Mouse (Mus musculus) limb, embryonic 11.5 days (tissue): ENCODE results near the gene Micu1. TPM values are rescaled to one million over a fixed set of nuclear protein-coding genes. Genes with fewer than 3 reads are reported as not detected.

Experiments
- ATAC-seq: fragments of 200-750 bp; cut with Nextera tagmentation; 2 replicates; pipeline ENCODE4 v1.8.0; 2017; ENCODE audit warnings: low read depth; ENCODE audit not compliant: insufficient number of reproducible peaks, low FRiP score, low TSS enrichment
- DNase-seq: peaks from one replicate; pipeline ENCODE4 v3.0.0-alpha.2; 2015; ENCODE audit warnings: low spot score
- H3K27ac ChIP-seq: fragments of 300-500 bp; sonication (generic); replicated peaks from 2 replicates; pipeline ENCODE4 v1.5.1; 2014; ENCODE audit warnings: low read depth, mild to moderate bottlenecking, low read length
- H3K27me3 ChIP-seq: fragments of 300-500 bp; sonication (generic); 2 replicates; pipeline ENCODE4 v1.6.1; 2014; ENCODE audit warnings: mild to moderate bottlenecking, low read length, mixed read lengths; ENCODE audit not compliant: control insufficient read depth, insufficient read depth
- H3K36me3 ChIP-seq: fragments of 300-500 bp; sonication (generic); 2 replicates; pipeline ENCODE4 v1.6.1; 2014; ENCODE audit warnings: mild to moderate bottlenecking, low read length, moderate library complexity, mixed read lengths; ENCODE audit not compliant: control insufficient read depth, insufficient read depth
- H3K4me1 ChIP-seq: fragments of 300-500 bp; sonication (generic); 2 replicates; pipeline ENCODE4 v1.6.1; 2014; ENCODE audit warnings: low read length, mixed read lengths; ENCODE audit not compliant: control insufficient read depth, insufficient read depth
- H3K4me2 ChIP-seq: fragments of 300-500 bp; sonication (generic); 2 replicates; pipeline ENCODE4 v1.6.1; 2014; ENCODE audit warnings: low read depth, mild to moderate bottlenecking, moderate library complexity; ENCODE audit not compliant: severe bottlenecking
- H3K4me3 ChIP-seq: fragments of 300-500 bp; sonication (generic); 2 replicates; pipeline ENCODE4 v1.5.1; 2014; ENCODE audit warnings: low read depth, low read length
- H3K9ac ChIP-seq: fragments of 300-500 bp; sonication (generic); 2 replicates; pipeline ENCODE4 v1.6.1; 2014; ENCODE audit warnings: mild to moderate bottlenecking, low read length
- H3K9me3 ChIP-seq: fragments of 300-500 bp; sonication (generic); 2 replicates; pipeline ENCODE4 v1.6.1; 2016; ENCODE audit warnings: low read length; ENCODE audit not compliant: control insufficient read depth
- WGBS: fragments of 180-500 bp; shearing (Covaris S2); extraction: QIAGEN DNeasy Blood & Tissue Kit; methylation state at CpG from one replicate; pipeline ENCODE4 v1.1.7; 2014; 5-methylcytosine and 5-hydroxymethylcytosine counted together
- polyA plus RNA-seq: library from polyadenylated mRNA; unstranded; fragments of >200 nt; fragmentation: Nextera tagmentation; extraction: Ambion mirVana; gene quantifications from 2 replicates; pipeline ENCODE4 v1.2.1, GENCODE M21; 2014

The Micu1 gene
- polyA plus RNA-seq, 1 experiment from 2014 or later, result 50.4 TPM

GRCm38 (mm10) chr10:59784731-59785685 lies 82.7 kb downstream of the Micu1 start:
- no peak overlapping the region for H3K4me3 ChIP-seq
- ATAC-seq (no peak), DNase-seq (peak; percentile 28)
- H3K27me3 ChIP-seq, result no peaks in the 10 kb centered on the region
- no peaks in the 10 kb centered on the region; the same call in 1 of the 2 replicates for H3K36me3 ChIP-seq
- no peaks in the 10 kb centered on the region for H3K9me3 ChIP-seq
- no peak overlapping the region for H3K27ac ChIP-seq
- WGBS, result 45% methylated on average over 18 of the region's 18 CpGs
- peaks cover 10% of the 10 kb centered on the region for H3K4me1 ChIP-seq
- H3K9ac ChIP-seq, result no peak overlapping the region
- no peak overlapping the region for H3K4me2 ChIP-seq

DNA sequence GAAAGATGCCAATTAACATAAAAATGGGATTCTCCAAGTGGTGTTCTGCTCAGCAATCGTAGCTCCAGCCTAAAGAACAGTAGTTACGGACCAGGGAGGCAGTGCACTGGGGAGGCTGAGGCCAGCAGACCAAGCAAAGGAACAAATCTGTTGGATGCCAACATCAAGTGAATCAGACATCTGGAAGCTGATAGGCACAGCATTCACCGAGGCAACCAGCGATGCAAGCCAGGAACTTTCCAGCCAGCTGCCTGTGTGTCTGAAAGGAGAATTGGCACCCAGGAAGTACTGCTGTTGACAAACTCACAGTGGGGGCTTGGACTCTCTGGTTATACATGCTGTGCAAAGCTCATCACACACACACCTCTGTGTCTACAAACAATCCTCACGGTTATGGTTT lies 84.0 kb downstream of the Micu1 start:
- no peak overlapping the region for H3K9ac ChIP-seq
- H3K4me2 ChIP-seq, result no peak overlapping the region
- WGBS, result 71% methylated on average over 5 of the region's 5 CpGs
- no peak overlapping the region for H3K27ac ChIP-seq
- no peak for ATAC-seq
- H3K4me3 ChIP-seq, result no peak overlapping the region
- DNase-seq, result no peak
- H3K9me3 ChIP-seq, result no peaks in the 10 kb centered on the region
- no peaks in the 10 kb centered on the region; the same call in 1 of the 2 replicates for H3K36me3 ChIP-seq
- H3K4me1 ChIP-seq, result peaks cover 10% of the 10 kb centered on the region
- no peaks in the 10 kb centered on the region for H3K27me3 ChIP-seq

DNA sequence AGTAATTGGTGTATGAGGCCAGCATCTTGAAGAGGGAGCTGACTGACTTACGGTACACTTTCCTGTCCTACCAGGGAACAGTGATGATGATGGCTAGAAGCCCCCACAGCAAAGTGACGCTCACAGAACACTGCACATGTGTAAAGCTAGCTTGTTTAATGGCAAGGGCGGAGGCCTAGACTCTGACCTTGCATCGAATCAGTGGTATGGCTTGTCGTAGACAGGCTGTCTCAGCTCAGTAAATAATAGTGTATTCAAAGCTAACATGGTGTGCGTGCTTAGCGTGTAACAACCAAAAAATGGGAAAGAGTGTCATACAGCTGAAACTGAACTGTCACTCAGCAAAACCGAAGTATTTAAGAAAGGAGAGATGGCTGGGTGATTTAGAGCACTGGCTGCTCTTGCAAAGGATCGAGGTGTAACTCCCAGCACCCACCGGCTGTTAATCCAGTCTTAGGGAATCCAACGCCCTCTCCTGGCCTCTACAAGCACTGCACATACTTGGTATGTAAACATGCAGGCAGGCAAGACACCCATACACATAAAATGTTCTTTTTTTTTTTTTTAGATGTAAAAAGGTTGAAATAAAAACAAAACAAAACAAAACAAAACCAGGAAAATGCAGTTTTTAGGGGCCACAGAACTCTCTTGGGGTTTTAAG lies 85.0 kb downstream of the Micu1 start:
- H3K9me3 ChIP-seq, result no peaks in the 10 kb centered on the region
- no peak for ATAC-seq
- H3K27me3 ChIP-seq, result no peaks in the 10 kb centered on the region
- H3K36me3 ChIP-seq, result no peaks in the 10 kb centered on the region; the same call in 1 of the 2 replicates
- H3K9ac ChIP-seq, result no peak overlapping the region
- H3K4me2 ChIP-seq, result no peak overlapping the region
- WGBS, result 77% methylated on average over 11 of the region's 11 CpGs
- DNase-seq, result no peak
- H3K27ac ChIP-seq, result no peak overlapping the region
- H3K4me3 ChIP-seq, result no peak overlapping the region
- H3K4me1 ChIP-seq, result peaks cover 10% of the 10 kb centered on the region

DNA sequence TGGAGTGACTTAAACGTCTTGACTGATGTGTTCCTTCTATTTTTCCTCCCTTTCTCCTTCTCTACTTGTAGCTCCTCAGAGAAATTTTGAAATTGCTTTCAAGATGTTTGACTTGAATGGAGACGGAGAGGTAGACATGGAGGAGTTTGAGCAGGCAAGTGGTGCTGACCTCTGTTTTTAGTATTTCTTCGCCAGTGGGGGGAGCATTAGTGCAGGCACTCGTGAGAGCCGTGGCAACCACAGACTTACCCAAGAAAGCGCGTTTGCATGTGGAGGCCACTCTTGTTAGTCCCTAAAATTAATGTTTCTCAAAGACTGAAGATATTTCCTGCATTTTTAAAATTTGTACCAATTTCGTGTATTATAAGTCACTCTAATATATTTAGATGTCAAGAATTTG lies 85.6 kb downstream of the Micu1 start:
- Histone ChIP-seq H3K9me3 (no peaks in the 10 kb centered on the region), H3K4me3 (no peak overlapping the region), H3K4me2 (no peak overlapping the region), H3K27me3 (no peaks in the 10 kb centered on the region), H3K4me1 (peaks cover 10% of the 10 kb centered on the region), H3K9ac (no peak overlapping the region), H3K27ac (no peak overlapping the region), H3K36me3 (no peaks in the 10 kb centered on the region; the same call in 1 of the 2 replicates)
- 76% methylated on average over 8 of the region's 8 CpGs for WGBS
- ATAC-seq, result no peak
- no peak for DNase-seq

DNA sequence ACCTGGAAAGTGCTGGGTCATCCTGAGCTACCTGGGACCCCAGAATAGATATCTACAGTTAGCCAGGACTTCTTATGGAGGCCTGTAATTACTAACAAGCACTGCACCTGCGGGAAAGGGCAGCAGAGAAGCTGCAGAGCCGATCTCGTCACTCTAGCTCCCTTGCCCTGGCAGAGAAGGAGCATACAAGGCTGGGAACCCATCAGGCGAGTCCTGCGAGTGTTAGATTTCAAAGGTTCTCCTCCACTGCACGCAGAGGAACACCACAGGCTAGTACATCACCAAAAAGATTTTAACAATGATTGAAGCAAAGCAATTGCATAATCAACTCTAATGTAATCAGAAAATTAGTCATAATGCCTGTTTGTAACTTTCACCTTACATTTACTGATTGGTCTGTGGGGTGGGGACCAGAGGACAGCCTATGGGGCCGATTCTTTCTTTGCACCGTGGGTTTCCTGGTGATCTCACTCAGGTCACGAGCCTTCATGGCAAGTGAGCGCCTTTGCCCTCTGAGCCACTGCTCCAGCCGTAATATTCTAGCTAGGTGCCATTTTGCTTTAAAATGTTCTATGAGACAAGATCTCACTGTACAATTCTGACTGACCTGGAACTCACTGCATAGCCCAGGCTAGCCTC lies 88.1 kb downstream of the Micu1 start:
- Histone ChIP-seq H3K4me2 (no peak overlapping the region), H3K27ac (no peak overlapping the region), H3K27me3 (no peaks in the 10 kb centered on the region), H3K36me3 (no peaks in the 10 kb centered on the region; the same call in 1 of the 2 replicates), H3K9ac (no peak overlapping the region), H3K9me3 (no peaks in the 10 kb centered on the region), H3K4me1 (0 out of 2 replicates have a peak, but pooled peaks cover 3% of the 10 kb centered on the region), H3K4me3 (no peak overlapping the region)
- ATAC-seq (no peak), DNase-seq (no peak)
- 85% methylated on average over 11 of the region's 11 CpGs for WGBS

DNA sequence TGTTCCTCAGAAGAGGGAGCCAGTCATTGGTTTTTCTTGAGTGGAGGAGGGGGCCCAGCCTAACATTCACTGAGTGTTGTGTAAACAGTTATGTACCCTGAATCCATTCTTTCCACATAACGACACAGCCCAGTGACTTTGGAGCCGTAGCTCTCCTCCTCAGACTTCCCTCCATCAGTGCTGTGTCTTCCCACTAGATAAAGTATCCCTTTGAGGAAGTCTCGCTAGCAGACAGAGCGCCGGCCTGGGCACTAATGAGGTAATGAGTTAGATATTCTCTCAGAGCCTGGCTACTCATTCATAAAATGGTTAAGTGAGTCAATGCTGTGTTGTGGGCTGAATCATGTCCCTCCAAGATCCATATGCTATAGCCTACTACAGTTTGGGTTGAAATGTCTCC lies 89.6 kb downstream of the Micu1 start:
- H3K9ac ChIP-seq, result no peak overlapping the region
- no peaks in the 10 kb centered on the region; the same call in 1 of the 2 replicates for H3K36me3 ChIP-seq
- WGBS, result 82% methylated on average over 5 of the region's 5 CpGs
- H3K4me1 ChIP-seq, result no peaks in the 10 kb centered on the region
- ATAC-seq (no peak), DNase-seq (no peak)
- H3K27ac ChIP-seq, result no peak overlapping the region
- H3K4me3 ChIP-seq, result no peak overlapping the region
- H3K4me2 ChIP-seq, result no peak overlapping the region
- H3K9me3 ChIP-seq, result no peaks in the 10 kb centered on the region
- no peaks in the 10 kb centered on the region for H3K27me3 ChIP-seq

DNA sequence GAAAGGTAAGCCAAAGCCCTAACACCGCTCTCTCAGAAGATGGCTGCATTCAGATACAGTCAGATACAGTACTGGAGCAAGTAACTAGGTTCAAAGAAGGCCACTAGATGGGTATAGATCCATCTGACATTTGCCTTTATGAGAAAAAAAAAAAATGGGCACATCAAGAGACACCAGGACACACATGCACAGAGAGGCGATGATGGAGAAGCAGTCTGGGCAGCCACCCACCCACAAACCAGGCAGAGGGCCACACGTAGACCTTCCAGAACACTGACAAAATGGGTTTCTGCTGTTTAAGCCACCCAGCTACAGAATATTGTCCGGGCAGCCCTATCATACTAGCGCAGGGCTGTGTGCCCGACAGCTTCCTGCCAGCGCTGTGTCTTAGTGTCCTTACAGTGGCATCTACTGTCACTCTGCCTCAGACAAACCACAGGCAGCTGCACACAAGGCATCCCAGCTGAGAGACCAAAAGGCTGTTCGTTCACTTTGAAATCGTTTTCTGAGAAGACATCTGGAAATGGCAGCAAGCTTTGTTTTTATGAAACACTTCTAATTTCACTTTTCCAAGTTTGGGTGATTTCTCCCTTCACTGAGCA lies 90.4 kb downstream of the Micu1 start:
- DNase-seq, result no peak

GRCm38 (mm10) chr10:59793454-59793853 lies 91.2 kb downstream of the Micu1 start:
- H3K36me3 ChIP-seq, result no peaks in the 10 kb centered on the region; the same call in 1 of the 2 replicates
- DNase-seq, result no peak

More for the DNA sequence above, 90.4 kb downstream of the Micu1 start:
- Histone ChIP-seq H3K9ac (no peak overlapping the region), H3K4me3 (no peak overlapping the region), H3K4me1 (no peaks in the 10 kb centered on the region), H3K27ac (no peak overlapping the region), H3K27me3 (no peaks in the 10 kb centered on the region), H3K36me3 (no peaks in the 10 kb centered on the region; the same call in 1 of the 2 replicates), H3K9me3 (no peaks in the 10 kb centered on the region), H3K4me2 (no peak overlapping the region)
- ATAC-seq, result no peak
- 86% methylated on average over 9 of the region's 9 CpGs for WGBS

More at GRCm38 (mm10) chr10:59793454-59793853, 91.2 kb downstream of the Micu1 start:
- Histone ChIP-seq H3K27me3 (no peaks in the 10 kb centered on the region), H3K4me2 (no peak overlapping the region), H3K9me3 (no peaks in the 10 kb centered on the region), H3K4me1 (no peaks in the 10 kb centered on the region), H3K9ac (no peak overlapping the region), H3K4me3 (no peak overlapping the region), H3K27ac (no peak overlapping the region)
- 80% methylated on average over 3 of the region's 3 CpGs for WGBS
- ATAC-seq, result no peak
